Mouse (Mus musculus) mouse trophoblast stem cell (cell line): ENCODE data around the gene Vars.
"Not testable (repeated sequence)": the region's sequence is repeated elsewhere in the genome, so short reads cannot be mapped to it uniquely, and the experiment has no call there.

Experiments
- in situ Hi-C, 2 experiments: fragments of 300-500 bp; cut with MseI, MboI; formaldehyde crosslinking; loops; 2 replicates in 1 of 2; 3 replicates in 1 of 2; pipeline ENCODE4 v1.15.1; 2025

The Vars gene

DNA sequence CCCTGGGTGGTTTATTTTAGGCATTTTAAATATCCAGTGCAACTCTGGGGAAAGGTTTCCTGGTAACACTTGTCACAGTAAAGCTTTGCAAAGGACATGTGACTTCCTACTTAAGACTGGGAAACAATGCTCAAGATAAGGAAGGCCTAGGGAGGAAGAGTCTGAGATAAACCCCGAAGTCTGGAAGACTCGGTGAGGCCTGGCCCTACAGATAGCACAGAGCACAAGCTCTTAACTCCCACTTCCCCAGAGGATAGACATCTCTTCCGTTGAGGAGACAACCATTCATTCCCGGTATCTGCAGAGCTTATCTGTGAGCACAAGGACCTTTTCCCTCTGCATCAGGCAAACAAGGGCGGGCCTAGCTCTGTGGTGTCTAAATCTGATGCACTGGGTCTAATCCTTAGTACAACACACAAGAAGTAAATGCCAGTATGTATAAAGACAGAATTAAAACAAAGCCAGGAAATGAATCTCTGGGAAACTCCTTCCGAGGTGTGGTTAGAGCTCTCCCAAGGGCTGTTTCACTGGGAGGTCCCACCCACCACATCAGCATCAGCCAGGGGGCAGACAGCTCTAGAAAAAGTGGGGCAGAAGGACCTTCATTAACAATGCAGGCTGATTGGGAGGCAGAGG is 21.2 kb downstream of the Vars start:
- in situ Hi-C loops, result loop anchor here (5.0 to 25.0 kb wide), 2 partner anchors 85 to 90 kb away; partner anchors contain the start of genes Ly6g5c (in 2 of the 2), Csnk2b (in 1 of the 2), Gpank1 (in 1 of the 2) and Ly6g5b (in 1 of the 2)

DNA sequence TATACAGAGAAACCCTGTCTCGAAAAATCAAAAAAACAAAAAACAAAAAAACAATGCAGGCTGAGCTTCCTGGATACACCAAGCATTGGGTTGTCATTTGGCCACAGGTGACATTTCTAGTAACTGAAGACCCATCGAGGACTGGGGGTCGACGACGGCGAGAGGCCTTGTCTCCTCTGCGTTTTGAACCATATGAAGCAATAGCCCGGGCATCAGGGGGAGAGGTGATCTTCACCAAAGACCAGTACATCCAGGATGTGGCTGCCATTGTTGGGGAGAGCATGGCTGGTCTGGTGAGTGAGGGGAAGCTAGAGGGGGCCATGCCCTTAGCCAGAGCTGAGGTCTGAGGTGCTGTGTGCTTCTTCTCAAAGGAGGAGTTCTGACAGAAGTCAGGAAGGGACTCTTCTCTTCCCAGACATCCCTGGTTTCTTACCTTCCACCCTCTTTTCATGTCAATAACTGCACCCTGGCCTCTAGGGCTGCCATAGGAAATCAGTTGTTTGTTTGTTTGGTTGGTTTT is 21.8 kb downstream of the Vars start:
- in situ Hi-C loops, result loop anchor here (5.0 to 25.0 kb wide), 2 partner anchors 85 to 90 kb away; partner anchors contain the start of genes Ly6g5c (in 2 of the 2), Csnk2b (in 1 of the 2), Gpank1 (in 1 of the 2) and Ly6g5b (in 1 of the 2)

DNA sequence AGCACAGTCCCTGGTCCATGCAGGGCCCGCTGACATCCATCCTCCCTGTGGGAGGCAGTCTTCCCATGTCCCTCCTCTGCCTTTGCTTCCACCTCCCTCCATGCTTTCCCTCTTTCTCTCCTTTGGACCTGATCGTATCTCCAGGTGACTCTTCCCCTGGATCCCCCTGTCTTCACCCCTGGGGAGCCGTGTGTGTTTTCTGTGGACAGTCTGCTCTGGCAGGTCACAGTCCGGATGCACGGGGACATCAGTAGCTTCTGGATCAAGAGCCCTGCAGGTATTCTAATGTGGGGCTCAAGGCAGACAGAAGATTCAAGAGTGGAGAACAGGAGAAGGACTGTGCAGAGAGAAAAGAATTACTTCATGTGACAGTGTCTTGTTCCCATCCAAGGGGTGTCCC is 22.4 kb downstream of the Vars start:
- in situ Hi-C loops, result loop anchor here (5.0 to 25.0 kb wide), 2 partner anchors 84 to 89 kb away; partner anchors contain the start of genes Ly6g5c (in 2 of the 2), Csnk2b (in 1 of the 2), Gpank1 (in 1 of the 2) and Ly6g5b (in 1 of the 2)

DNA sequence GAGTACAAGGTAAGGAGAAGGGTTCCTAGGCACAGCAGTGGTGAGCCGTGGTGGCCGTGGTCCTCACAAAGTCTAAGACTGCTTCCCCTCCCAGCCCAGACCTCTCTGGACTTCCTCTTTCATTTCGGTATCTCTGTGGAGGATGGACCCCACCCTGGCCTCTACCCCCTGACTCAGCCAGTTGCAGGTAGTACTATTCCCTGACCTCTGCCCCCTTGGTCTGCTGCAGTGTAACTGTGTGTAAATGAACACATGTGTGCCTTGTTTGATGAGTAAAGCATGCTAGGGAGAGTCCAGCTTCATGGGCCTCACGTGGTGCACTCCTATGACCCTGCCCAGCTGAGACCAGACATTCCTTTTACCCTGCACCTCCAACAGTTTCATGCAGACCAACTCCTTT is 23.0 kb downstream of the Vars start:
- in situ Hi-C loops, result loop anchor here (5.0 to 25.0 kb wide), 2 partner anchors 84 to 89 kb away; partner anchors contain the start of genes Ly6g5c (in 2 of the 2), Csnk2b (in 1 of the 2), Gpank1 (in 1 of the 2) and Ly6g5b (in 1 of the 2)

DNA sequence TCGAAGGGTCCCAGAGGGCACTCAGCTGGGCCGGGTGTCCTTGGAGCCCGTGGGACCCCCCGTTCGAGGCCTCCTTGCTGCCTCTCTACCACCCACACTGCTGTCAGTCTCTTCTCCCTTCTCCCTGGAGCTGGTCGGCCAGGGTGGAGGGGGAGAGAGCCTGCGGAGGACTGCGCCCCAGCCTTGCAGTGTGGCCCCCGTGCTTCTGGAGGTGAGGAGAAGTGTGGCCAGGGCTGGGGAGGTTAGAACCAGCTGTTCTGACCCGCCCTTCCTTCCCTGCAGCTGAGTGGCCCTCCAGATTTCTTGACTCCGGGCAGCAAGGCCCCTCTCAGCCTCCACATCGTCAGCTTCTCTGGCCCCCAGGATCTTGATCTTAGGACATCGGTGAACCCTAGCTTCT is 23.5 kb downstream of the Vars start:
- in situ Hi-C loops, result loop anchor here (5.0 to 25.0 kb wide), 2 partner anchors 83 to 88 kb away; partner anchors contain the start of genes Ly6g5c (in 2 of the 2), Csnk2b (in 1 of the 2), Gpank1 (in 1 of the 2) and Ly6g5b (in 1 of the 2)

DNA sequence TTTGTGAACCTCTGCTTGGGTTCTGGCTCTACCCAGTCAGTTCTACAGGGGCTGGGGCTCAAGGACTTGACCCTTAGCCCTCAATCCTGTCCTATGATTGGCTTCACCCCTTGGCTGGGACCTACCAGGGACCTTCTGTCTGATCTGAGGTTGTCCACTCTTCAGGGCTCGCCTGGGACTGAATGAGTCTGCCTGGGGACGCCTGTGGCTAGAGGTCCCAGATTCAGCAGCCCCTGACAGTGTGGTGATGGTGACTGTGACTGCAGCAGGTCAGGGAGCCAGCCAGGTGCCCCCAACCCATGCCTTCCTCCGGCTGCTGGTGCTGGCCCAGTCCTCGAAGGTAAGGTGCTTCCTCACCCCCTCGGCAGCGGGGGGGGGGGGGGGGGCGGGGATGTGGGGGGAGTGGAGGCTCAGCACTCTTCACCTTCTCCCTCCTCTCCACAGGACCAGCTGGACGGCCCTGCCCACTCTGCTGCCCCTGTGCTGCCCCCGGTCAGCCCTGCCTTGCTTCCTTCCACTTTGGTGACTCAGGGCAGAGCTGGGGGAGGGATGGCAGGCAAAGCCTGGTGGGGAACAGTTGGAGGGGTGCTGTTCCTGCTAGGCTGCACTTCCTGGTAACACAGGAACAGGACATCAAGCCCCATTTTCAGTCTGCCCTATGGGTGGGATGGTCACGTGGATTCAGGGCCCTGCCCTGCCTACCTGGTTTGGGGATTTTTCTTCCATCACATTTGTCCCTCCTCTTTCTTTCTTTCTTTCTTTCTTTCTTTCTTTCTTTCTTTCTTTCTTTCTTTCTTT is 24.1 kb downstream of the Vars start:
- in situ Hi-C loops, result loop anchor here (5.0 to 25.0 kb wide), 2 partner anchors 82 to 87 kb away; partner anchors contain the start of genes Ly6g5c (in 2 of the 2), Csnk2b (in 1 of the 2), Gpank1 (in 1 of the 2) and Ly6g5b (in 1 of the 2)

DNA sequence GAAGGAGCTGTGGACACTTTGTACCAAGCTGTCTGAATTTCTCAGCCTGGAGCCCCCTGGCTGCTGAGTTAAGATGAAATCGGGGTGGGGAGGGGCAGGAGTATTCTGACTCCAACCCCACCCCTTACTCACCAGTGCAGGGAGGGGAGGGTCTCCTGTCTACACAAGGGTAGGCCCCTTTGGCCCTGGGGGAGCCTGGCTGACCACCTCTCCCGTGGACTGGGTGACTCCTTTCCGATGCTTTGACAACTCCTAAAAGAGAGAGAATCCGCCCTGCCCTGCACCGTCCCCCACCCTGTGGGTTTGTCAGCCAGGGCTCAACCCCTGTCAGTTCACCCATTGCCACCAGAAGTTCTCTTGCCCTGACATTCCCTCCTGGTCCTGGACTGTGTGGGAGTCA is 25.4 kb downstream of the Vars start:
- in situ Hi-C loops, result no loop called here

DNA sequence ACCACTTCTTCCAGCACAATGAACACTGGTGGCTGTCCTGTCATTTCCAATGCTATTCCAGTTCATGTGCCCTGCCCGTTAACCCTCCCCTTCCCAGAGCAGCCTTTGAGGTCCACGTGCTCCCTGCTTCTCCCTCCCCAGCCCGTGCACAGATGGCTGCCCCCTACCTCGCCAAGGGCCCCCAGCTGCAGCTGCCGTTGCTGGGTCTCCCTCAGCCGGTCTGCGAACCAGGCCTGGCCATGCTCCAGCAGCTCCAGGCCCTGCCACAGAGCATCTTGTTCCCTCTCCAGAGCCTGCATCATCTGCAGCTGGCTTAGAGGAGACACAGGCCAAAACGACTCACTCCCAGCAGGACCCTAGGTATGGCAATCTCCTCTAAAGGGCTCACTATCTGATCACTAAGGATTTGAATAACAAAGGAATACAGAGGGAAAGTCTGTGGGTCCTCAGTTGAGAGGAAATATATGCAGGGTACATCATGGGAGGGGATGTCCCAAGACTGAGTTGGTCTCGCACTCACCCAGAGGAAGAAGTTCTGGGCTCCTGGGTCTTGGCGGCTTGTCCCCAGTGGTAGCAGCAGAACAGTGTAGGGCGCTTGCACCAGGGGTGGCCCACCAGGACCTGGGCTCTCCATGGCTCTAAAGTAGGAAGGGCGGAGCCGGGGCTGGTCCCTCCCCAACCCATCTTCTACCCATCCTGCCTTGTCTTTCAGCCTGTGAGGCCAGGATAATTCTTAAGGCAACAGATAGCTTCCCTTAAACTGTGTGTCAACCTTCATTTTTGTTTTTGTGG is 26.7 kb downstream of the Vars start, which contains the start of gene Sapcd1:
Sapcd1 (minus strand) TSS at position 740 of the 792 bp plus-strand sequence.
- in situ Hi-C loops, result no loop called here

DNA sequence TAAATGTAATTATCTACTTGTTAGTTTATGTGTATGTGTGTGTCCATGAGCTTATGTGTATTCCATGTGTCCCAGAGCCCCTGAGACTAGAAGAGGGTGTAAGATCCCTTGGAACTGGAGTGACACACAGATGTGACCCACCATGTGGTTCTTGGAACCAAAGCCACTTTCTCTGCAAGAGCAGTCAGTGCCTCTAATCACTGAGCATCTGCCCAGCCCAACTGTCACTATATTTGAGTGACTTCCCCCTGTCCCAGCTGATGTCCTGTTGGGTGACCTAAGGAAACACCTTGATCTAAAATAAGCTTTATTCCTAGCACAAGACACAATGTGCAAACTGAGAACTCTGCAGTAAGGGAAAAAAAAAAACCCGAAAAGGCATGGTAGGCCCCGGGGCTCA is 27.5 kb downstream of the Vars start:
- in situ Hi-C loops, result no loop called here

DNA sequence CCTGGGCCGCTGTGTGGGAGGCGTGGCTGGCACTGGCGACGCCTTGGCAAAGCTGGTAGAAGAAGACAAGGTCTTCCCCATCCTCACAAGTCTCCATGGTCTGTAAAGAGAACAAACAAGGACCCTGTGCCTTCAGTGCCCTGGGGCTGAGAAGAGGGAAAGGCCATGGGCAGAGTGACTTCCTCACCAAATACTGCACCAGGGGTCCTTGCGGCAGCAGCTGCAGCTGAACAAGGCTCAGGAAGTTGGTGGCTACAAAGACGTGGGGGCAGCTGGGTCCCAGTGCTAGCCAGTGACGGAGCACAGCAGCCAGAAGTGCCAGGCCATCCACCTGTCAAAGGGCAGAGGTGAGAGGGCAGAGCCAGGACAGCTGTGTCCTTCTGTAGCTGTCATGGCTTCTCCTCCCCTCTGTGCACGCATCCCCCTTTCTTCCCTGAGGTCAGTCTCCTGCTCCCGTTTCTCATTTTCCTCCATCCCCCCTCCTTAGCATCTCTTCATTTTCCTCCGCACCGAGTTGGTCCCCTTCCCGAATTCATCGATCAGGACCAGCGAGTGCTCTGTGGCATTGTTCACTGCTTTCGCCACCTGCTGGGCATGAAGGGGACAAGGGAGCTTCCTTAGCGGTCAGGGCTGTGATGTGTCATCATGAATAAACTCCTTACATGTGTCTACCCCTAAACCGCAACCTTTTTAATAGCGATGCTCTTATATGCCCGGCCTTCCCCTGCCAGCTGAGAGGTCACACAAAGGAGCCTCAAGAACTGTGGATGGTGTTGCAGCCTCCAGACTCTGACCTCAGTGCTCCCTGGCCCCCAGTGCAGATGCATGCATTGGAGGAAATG is 29.1 kb downstream of the Vars start:
- in situ Hi-C loops, result no loop called here

DNA sequence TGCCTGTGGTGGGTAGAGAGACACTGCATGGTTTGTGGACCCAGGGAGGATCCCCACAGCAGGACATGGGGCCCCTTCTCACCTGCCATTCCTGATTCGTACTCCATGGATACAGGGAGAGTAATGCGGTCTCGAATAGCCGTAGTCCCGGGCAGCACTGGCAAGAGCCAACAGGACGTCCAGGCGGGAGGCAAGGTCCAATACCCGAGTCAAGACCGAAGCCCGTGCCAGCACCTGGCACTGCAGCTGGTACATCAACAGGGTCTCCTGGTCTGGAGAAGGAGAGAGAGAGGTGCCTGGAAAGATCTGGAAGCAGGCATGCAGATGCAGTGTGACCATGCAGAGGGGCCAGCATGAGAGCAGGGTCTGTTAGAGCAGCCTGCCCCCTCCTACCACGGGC is 30.5 kb downstream of the Vars start:
- in situ Hi-C loops, result no loop called here

DNA sequence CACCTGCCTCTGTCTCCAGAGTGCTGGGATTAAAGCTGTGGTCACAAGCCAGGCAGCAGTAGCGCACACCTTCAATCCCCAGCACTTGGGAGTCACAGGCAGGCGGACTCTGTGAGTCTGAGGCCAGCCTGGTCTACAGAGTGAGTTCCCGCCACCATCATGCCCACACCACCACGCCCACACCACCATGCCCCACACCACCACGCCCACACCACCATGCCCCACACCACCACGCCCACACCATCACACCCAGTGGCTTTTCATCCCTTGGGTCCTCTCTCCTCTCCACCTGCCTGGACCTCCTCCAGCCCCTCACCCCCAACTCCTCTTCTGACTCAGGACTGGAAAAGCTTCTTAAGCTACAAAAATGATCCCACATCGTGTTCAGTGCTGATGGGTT is 31.1 kb downstream of the Vars start:
- in situ Hi-C loops, result no loop called here

DNA sequence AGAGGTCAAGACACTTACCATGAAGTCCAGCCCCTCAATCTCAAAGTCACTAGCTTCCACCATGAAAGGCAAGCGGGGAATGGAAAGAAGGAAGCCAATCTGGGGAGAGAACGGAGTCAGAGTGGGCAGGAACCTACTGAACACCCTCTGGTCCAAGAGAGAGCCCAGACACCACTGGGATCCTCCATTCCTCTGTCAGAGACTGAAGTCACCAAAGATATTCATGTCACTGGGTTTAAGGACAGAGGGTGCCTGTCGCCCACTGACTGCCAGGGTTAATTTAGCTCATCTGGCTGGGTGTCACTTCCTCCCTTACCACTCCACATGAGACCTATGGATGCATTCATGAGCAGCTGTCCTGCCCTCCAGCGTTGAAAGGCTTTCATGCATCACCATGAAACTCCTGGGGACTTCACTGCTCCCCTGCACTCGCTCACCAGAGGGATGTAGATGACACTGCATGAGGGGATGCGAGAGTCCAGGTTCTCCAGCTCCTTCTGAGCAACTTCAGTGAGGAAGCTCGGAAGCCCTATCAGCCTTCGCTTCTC is 31.6 kb downstream of the Vars start:
- in situ Hi-C loops, result no loop called here

DNA sequence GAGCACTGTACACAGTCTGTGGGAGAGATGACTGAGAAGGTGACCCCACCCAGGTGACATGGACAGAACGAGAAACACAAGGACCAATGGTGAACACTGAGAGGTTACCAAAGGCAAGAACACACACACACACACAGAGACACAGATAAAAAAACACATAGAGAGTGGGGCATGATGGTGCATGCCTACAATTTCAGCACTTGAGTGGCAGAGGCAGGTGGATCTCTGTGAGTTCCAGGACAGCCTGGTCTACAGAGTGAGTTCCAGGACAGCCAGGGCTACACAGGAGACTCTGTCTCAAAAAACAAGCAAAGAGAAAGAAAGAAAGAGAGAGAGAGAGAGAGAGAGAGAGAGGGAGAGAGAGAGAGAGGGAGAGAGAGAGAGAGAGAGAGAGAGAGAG is 32.9 kb downstream of the Vars start:
- in situ Hi-C loops, result not testable (repeated sequence)

DNA sequence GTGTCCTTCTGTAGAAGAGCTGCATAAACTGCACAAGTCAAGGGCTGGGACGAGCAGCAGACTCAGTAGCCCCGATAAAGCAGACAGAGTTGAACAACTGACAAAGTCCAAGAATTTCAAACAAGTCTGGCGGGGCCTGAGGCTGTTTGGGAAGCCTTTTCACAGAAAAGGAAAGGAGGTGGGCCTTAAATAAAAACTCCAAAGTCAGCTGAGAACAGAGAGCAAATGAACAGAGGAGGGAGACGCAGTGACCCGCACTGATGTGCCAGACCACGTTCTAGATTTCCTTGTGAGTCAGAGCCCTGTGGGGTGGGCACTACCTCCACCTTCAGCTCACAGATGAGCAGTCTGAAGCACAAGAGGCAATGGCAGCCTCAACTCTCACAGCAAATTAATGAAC is 34.1 kb downstream of the Vars start:
- in situ Hi-C loops, result no loop called here

DNA sequence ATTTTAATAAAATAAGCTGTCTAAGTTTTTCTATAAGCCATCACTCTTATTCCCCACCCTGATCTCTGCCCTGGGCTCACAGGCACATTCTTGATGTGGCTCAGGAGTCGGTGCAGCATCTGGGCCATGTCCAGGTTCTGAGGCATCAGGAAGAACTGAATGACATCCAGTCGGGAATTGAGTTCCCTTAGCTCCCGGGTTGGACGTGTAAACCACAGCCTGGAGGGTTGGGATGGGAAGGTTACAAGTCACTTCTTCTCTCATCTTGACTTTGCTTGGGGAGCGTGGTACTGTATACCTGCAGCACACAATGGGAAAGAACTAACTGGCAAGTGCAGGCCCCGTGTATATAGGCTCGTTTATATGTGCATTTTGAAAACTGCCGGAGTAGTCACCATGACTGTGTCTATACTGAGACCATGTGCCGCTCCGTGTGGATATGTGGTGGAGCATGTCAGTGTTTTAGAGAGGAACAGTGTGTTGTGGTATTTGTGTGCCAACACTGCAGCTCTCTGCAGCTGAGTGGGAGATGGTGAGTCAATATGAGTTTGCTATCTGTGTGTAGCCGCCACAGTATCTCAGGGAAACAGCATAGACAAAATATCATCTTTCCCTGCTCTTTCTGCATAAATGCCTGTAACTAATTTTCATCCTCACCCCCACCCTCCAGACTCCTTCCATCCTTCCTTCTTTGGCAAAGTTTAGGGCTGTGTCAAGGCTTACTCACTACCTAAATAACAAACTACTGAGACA is 38.5 kb downstream of the Vars start:
- in situ Hi-C loops, result no loop called here

DNA sequence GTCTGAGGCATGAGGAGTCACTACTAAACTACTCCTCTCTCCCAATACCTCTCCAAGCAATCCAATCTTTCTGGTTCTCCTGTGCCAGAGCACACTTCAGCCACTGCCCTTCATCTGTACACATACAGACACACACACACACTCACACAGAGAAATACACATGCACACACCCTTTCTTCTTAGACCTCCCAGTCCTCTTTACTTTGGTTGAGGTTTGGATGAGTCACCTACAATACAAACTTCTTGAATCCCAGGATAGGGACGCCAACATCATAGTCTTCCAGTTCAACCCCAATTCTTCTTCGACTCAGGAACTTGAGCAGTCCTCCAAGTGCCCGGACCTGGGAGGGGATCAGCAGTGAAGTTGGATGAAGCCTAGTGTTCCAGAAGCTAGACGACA is 43.0 kb downstream of the Vars start:
- in situ Hi-C loops, result no loop called here

DNA sequence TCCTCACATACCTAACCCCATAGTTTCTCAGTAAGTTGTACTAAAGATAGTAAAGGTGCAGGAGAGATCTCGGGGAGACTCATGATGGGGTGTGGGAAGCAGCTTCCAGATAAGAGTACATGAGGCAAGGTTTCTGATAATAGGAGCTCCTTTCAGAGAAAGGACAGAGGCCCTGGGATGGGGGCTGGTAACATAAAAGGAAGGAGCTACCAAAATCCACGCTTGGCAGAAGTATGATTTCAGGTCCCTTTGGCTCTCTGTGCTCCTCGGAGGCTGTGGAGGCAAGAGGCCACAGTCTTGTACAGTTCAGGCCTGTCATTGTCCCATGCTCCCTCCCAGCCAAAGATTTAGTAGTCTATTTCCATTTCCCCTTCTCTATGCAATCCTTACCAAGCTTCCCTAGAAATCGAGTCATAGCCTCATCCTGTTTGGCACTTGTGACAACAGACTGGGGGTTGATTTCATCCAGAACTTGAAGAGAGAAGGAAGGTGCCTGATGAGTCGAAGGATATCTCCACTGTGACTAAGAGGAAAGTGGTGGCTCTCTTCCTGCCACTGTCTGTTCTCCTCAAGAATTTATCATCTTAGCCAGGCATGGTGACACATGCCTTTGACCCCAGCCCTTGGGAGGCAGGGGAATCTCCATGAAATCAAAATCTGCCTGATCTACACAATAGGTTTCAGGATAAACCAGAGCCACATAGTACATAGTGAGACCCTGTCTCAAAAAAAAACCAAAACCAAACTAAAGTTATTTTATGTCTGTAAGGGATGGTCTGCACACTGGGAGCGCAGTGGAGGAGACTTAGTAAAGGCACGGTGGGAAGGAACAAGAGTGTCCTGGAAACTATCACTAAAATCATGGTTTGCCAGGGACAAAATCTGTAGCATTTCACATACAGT is 44.4 kb downstream of the Vars start:
- in situ Hi-C loops, result no loop called here
